Mouse (Mus musculus) embryonic facial prominence, embryonic 13.5 days (tissue): ENCODE measurements around the gene Emc10. TPM values are rescaled to one million over a fixed set of nuclear protein-coding genes. Genes with fewer than 3 reads are reported as not detected.

Source experiments
- microRNA-seq: library from miRNA; unstranded; fragments of <30 nt; microRNA quantifications from one replicate; pipeline ENCODE4, GENCODE M21; 2016
- polyA plus RNA-seq: library from polyadenylated mRNA; unstranded; fragments of >200 nt; fragmentation: Nextera tagmentation; extraction: Ambion mirVana; gene quantifications from 2 replicates; pipeline ENCODE4 v1.2.1, GENCODE M21; 2015

Gene Emc10
- polyA plus RNA-seq, 1 experiment from 2014 or later = 129 TPM

Small RNAs within 50 kb of the gene (microRNA-seq; reads per million reads assigned to microRNA genes)
- not detected for gene Mir7052
- not detected for gene Mir7053

Other genes starting within 250 kb of the Emc10 start
- 1.4 TPM in 2 replicates for gene 1700028J19Rik, start 249.8 kb downstream of the Emc10 start, polyA plus RNA-seq
- gene 2410002F23Rik, start 249.8 kb downstream of the Emc10 start, polyA plus RNA-seq = 199 and 210 TPM in 2 replicates
- gene Acp4, start 239.2 kb downstream of the Emc10 start, polyA plus RNA-seq = 0.13 TPM in 1 of 2 replicates, not detected in the other
- gene Gm15517, start 235.1 kb downstream of the Emc10 start, polyA plus RNA-seq = not detected in 2 replicates
- 9.1 and 11.9 TPM in 2 replicates for gene Clec11a, start 189.6 kb downstream of the Emc10 start, polyA plus RNA-seq
- gene Shank1, start 186.3 kb downstream of the Emc10 start, polyA plus RNA-seq = 5.5 and 6.8 TPM in 2 replicates
- 4.1 and 4.9 TPM in 2 replicates for gene Syt3, start 112.4 kb downstream of the Emc10 start, polyA plus RNA-seq
- 0.19 and 1.4 TPM in 2 replicates for gene 1700008O03Rik, start 110.7 kb downstream of the Emc10 start, polyA plus RNA-seq
- gene Lrrc4b, start 67.5 kb downstream of the Emc10 start, polyA plus RNA-seq = 1.5 and 1.6 TPM in 2 replicates
- gene Aspdh, start 31.1 kb downstream of the Emc10 start, polyA plus RNA-seq = 0.69 and 2.2 TPM in 2 replicates
- 93.6 and 106 TPM in 2 replicates for gene Josd2, start 28.5 kb downstream of the Emc10 start, polyA plus RNA-seq
- 19.9 and 22.4 TPM in 2 replicates for gene Fam71e1, start 52 bp upstream of the Emc10 start, polyA plus RNA-seq
- gene Mybpc2, start 28.1 kb upstream of the Emc10 start, polyA plus RNA-seq = 0.13 and 0.14 TPM in 2 replicates
- 0.60 and 0.94 TPM in 2 replicates for gene Spib, start 35.5 kb upstream of the Emc10 start, polyA plus RNA-seq
- gene Pold1, start 52.3 kb upstream of the Emc10 start, polyA plus RNA-seq = 94.4 and 104 TPM in 2 replicates
- gene Nr1h2, start 57.4 kb upstream of the Emc10 start, polyA plus RNA-seq = 72.3 and 80.1 TPM in 2 replicates
- 1.1 and 1.8 TPM in 2 replicates for gene Napsa, start 75.9 kb upstream of the Emc10 start, polyA plus RNA-seq
- 0.72 and 1.8 TPM in 2 replicates for gene Kcnc3, start 94.1 kb upstream of the Emc10 start, polyA plus RNA-seq
- gene Myh14, start 174.3 kb upstream of the Emc10 start, polyA plus RNA-seq = 11.8 and 12.2 TPM in 2 replicates
- not detected in 2 replicates for gene Izumo2, start 212.2 kb upstream of the Emc10 start, polyA plus RNA-seq